Mouse (Mus musculus) erythroblast, adult 5-6 weeks (primary cell): ENCODE results near the gene Ddx24. TPM values are rescaled to one million over a fixed set of nuclear protein-coding genes. Genes with fewer than 3 reads are reported as not detected.
"Not testable (repeated sequence)": the region's sequence is repeated elsewhere in the genome, so short reads cannot be mapped to it uniquely, and the experiment has no call there.

Source experiments
- ATAC-seq: replicated peaks from 2 replicates; pipeline ENCODE4 v1.8.0; 2016; ENCODE audit warnings: moderate number of reproducible peaks, mild to moderate bottlenecking, moderate TSS enrichment, inconsistent platforms; ENCODE audit not compliant: poor library complexity, low FRiP score, severe bottlenecking
- total RNA-seq, 2 experiments: library from RNA; stranded (forward) in 1 of 2; stranded (reverse) in 1 of 2; fragments of 150-400 nt in 1 of 2; fragments of 200-764, 138-1000 nt in 1 of 2; gene quantifications; 2 replicates each; pipeline versions ENCODE4 v1.2.3 to v1.2.4; 2015 to 2017; ENCODE audit warnings: low replicate concordance in 2 of 2

Ddx24 gene
- 21.5 and 31.8 TPM in 2 replicates for total RNA-seq (2015; ENCODE audit: low replicate concordance)
- total RNA-seq (2017; ENCODE audit: low replicate concordance), result 46.3 and 55.2 TPM in 2 replicates

GRCm38 (mm10) chr12:103425729-103426470 is at the start of gene Ddx24:
TSS of gene Ddx24 (minus strand) at chr12:103425830.
- peak; percentile 98 for ATAC-seq

- no peak for ATAC-seq
Measured at GRCm38 (mm10) chr12:103474481-103474880, 48.9 kb upstream of the Ddx24 start.

DNA sequence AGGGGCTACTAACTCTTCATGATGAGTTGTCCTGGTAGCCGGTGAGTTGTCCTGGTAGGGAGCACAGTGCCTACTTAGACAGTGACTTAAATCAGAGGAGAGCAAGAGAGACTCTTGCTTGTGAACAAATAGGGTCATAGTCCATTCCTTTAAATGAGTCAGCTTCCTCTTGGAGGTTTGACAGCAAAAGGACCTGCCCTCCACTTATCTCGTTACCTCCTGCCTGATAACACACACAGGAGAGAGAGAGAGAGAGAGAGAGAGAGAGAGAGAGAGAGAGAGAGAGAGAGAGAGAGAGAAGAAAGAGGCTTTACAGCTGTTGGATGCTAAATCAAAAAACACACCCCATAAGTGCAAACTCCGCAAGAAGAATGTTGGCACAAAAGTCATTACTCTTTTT is 31.5 kb upstream of the Ddx24 start, which contains the start of gene Ifi27l2b:
Gene Ifi27l2b (minus strand): TSS at position 84 of the 400 bp plus-strand sequence.
- ATAC-seq, result no peak

DNA sequence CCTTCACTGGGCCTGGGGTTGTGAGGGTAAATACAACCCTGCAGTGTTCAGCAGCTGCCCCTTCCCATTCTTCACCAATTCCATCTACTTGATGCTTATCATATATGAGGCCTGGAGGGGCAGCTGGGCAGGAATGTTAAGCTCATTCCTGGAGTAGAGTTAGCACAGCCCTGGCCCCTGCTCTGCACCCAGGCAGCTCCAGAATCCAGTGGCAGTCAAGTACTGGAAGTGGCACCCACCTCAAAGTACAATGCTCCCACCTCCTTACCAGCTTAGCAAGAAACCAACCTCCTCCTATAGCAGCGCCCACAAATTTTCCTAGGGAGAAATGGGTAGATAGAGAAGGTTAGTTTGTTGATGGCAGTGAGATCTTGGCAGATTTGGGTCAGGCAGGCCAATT is 31.1 kb upstream of the Ddx24 start:
- ATAC-seq, result not testable (repeated sequence)

- ATAC-seq, result no peak
Measured at GRCm38 (mm10) chr12:103453361-103453760, 27.7 kb upstream of the Ddx24 start.

DNA sequence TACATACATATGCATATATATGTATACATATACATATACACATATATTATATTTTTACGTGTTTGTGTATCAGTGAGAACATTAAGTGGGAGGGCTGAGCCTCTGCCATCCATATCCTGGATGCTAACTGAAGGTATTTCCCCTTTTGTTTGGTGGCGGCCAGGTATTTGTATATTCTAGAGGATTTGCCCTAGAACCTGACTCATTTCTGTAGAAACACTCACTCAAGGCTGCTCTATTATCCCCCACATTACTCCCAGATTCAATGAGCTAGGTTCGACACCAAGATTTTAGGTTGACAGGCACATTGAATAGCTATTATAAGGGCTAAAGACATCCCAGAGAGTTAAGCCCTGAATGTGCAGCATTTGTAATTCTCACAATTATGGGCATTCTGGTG is 19.4 kb upstream of the Ddx24 start:
- ATAC-seq, result no peak

DNA sequence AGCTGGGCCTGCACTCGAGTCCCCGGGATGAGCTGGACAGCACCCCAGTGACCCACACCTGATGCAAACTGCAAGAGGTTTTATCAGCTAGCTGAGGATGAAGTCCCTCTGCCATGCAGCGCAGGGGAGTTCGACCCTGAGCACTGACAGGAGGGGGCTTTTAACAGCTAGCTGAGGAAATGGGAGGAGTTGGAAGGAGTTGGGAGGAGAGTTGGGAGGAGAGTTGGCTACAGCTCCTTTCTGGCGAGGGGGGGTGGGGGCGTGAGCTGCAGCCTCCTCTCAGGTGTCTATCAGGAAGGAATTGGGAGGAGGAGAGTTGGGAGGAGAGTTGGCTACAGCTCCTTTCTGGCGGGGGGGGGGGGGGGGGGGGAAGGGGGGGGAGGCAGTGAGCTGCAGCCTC is 18.6 kb upstream of the Ddx24 start:
- ATAC-seq, result not testable (repeated sequence)

GRCm38 (mm10) chr12:103443524-103443923 is 17.9 kb upstream of the Ddx24 start, which contains the start of gene Ifi27l2a:
TSS of gene Ifi27l2a (minus strand) at chr12:103443680.
- no peak for ATAC-seq

GRCm38 (mm10) chr12:103437601-103438000 is 12.0 kb upstream of the Ddx24 start:
- ATAC-seq, result no peak

DNA sequence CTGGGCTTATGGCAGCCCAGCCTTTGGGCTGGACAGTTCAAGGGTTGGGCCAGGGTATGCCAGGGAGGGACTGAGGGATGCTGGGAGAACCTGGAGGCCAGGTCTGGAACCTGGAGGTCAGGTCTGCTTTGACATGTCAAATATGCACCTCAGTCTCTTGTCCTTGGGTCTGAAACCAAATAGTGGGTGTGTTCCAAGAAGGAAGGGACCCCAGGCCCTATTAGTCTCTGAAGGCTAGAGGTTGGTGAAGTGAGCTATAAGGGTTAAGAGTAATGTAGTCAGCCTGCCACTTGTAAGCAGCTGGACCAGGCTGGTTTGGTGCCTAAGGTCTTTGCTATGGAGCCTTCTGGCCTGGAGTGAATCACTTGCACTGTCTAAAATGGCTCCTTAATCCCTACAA is 9.2 kb upstream of the Ddx24 start:
- ATAC-seq, result no peak

DNA sequence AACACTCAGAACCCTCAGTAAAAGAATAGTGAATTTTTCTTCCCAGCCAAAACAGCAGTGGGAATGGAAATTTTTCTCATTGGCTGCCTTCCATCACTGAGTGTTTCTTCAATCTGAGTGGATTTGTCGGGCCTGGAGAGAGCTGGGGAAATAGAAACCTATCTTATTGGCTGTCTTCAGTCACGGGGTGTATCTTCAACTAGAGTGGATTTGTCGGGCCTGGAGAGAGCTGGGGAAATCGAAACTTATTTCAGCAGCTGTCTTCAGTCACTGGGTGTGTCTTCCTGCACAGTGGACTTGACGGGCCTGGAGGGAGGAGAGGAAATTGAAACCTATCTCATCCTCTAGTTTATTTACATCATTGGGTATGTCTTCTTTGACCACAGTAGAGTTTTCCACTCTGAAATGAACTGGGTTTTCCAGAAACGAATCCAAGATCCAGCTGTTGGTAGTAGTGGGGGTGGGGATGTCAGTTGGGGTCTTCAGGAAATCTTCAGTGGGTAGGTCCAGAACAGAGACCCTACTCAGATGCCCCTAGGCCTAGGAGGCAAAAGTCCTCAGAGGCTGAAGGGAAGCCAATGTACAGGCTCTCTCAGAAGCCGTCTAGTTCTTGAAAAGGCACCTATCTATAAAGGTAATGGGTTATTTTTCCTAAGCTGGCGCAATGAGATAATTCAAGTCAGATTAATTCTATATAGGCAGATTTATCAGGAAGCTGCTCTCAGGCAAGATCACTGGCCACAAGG is 8.5 kb upstream of the Ddx24 start, which contains the start of gene Ifi27:
Gene Ifi27 (plus strand): TSS at position 226 of the 746 bp plus-strand sequence.
- ATAC-seq, result peak; percentile 94

GRCm38 (mm10) chr12:103433430-103433829 is 7.8 kb upstream of the Ddx24 start:
- ATAC-seq, result no peak

DNA sequence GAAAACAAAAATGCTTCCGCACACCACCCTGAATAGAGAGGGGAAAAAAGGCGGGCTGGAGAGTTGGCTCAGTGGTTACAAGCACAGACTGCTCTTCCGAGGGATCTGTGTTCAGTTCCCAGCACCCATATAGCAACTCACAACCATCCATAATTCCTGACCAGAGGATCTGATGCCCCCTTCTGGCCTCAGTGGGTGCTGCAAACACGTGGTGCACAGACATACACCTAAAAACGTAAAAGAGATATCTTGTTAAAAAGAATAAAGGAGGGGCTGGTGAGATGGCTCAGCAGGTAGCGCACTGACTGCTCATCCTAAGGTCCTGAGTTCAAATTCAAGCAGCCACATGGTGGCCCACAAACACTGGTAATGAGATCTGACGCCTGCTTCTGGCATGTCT is 1.1 kb upstream of the Ddx24 start:
- no peak for ATAC-seq

- ATAC-seq, result peak; percentile 47
Measured at GRCm38 (mm10) chr12:103425016-103425728, 458 bp downstream of the Ddx24 start.

- ATAC-seq, result no peak
Measured at GRCm38 (mm10) chr12:103408144-103408543, 17.5 kb downstream of the Ddx24 start.

DNA sequence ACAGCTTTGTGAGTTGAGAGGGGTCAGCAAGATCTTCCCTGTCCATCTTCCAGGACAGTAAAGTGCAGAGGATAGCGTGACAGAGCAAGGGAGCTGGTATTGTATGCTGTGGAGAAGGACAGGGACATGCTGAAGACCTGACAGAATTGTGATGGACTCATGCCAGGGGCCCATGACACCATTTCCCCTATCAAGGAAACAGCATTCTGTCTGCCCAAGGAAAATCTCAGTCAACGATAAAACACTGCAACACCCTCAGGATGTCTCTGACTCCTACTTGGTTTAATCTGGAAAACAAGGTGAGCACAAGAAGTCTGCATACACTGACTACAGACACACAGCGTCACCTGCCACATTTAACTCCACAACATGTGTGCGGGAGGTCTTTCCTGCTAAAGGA is 17.9 kb downstream of the Ddx24 start, which contains the start of gene 9330161L09Rik:
Gene 9330161L09Rik (minus strand): TSS at position 101 of the 400 bp plus-strand sequence.
- no peak for ATAC-seq

DNA sequence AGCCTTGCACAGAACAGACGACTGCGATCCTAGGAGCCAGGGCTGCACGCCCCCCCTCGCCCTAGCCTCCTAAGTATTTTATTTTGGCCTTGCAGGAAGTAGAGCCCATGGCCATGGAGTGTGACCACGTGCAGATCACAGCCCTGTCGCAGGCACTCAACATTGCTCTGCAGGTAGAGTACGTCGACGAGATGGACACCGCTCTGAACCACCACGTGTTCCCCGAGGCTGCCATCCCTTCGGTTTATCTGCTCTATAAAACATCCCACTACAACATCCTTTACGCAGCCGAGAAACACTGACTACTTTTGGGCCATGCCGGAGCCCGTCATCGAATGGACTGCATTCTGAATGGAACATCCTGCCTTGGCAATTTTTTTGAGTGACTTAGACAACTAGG is 21.5 kb downstream of the Ddx24 start:
- no peak for ATAC-seq

DNA sequence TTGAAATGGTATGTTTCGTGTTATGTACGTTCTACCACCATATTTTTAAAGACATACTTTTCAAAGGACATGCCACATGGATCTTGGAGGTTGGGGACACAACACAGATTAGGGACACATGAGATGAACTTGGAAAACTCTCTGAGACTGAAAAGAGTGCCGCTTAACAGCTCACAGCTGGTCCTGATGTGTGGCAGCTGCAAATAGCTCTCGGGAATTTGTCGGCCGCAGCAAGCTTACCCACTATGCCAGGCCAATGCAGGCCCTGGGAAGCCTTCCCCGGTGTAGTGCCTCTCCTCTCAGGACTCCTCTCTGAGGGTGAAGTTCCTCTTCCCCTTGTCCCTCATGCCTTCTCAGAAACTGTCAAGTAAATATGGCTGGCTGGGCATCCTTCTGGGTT is 28.9 kb downstream of the Ddx24 start:
- no peak for ATAC-seq

- ATAC-seq, result no peak
Measured at GRCm38 (mm10) chr12:103395486-103396275, 29.9 kb downstream of the Ddx24 start.
